Mouse (Mus musculus) lung, postnatal 0 days (tissue): ENCODE results near the gene Kcnrg. TPM values are rescaled to one million over a fixed set of nuclear protein-coding genes. Genes with fewer than 3 reads are reported as not detected.

ENCODE experiments used
- ATAC-seq: fragments of 200-750 bp; cut with Nextera tagmentation; 2 replicates; pipeline ENCODE4 v1.8.0; 2017; ENCODE audit warnings: moderate library complexity
- DNase-seq: peaks from one replicate; pipeline ENCODE4 v3.0.0-alpha.2; 2016; ENCODE audit warnings: low spot score
- H3K27ac ChIP-seq: fragments of 300-500 bp; sonication (generic); 2 replicates; pipeline ENCODE4 v1.5.1; 2014; ENCODE audit warnings: antibody characterized with exemption, mild to moderate bottlenecking, low read length, mixed read lengths
- H3K27me3 ChIP-seq: fragments of 300-500 bp; sonication (generic); replicated peaks from 2 replicates; pipeline ENCODE4 v1.6.1; 2014; ENCODE audit warnings: low read length, mixed read lengths; ENCODE audit not compliant: insufficient read depth
- H3K36me3 ChIP-seq: fragments of 300-500 bp; sonication (generic); 2 replicates; pipeline ENCODE4 v1.6.1; 2014; ENCODE audit warnings: low read length, mixed read lengths; ENCODE audit not compliant: insufficient read depth
- H3K4me1 ChIP-seq: fragments of 300-500 bp; sonication (generic); 2 replicates; pipeline ENCODE4 v1.6.1; 2014; ENCODE audit warnings: antibody characterized with exemption, low read depth, low read length, mixed read lengths; ENCODE audit not compliant: insufficient read depth
- H3K4me2 ChIP-seq: fragments of 300-500 bp; sonication (generic); replicated peaks from 2 replicates; pipeline ENCODE4 v1.6.1; 2014; ENCODE audit warnings: low read depth, mild to moderate bottlenecking, low read length, moderate library complexity, mixed read lengths
- H3K4me3 ChIP-seq: fragments of 300-500 bp; sonication (generic); 2 replicates; pipeline ENCODE4 v1.5.1; 2014; ENCODE audit warnings: low read depth, low read length
- H3K9ac ChIP-seq: fragments of 300-500 bp; sonication (generic); replicated peaks from 2 replicates; pipeline ENCODE4 v1.6.1; 2014; ENCODE audit warnings: low read depth, mild to moderate bottlenecking
- H3K9me3 ChIP-seq: fragments of 300-500 bp; sonication (generic); 2 replicates; pipeline ENCODE4 v1.6.1; 2016; ENCODE audit warnings: low read length, mixed read lengths
- CTCF ChIP-seq: IDR thresholded peaks from 2 replicates; pipeline ENCODE4 v1.5.1; 2016; ENCODE audit warnings: antibody characterized with exemption, mild to moderate bottlenecking
- EP300 ChIP-seq: IDR thresholded peaks from 2 replicates; pipeline ENCODE4 v1.6.1; 2016; ENCODE audit warnings: antibody characterized with exemption, mild to moderate bottlenecking, control low read depth
- WGBS: fragments of 180-500 bp; shearing (Covaris S2); extraction: QIAGEN DNeasy Blood & Tissue Kit; methylation state at CpG from one replicate; pipeline ENCODE4 v1.1.7; 2014; 5-methylcytosine and 5-hydroxymethylcytosine counted together
- microRNA counts: library from miRNA; unstranded; fragments of <30 nt; microRNA quantifications from one replicate; lab custom pipeline; 2015
- microRNA-seq: library from miRNA; unstranded; fragments of <30 nt; microRNA quantifications from one replicate; pipeline ENCODE4, GENCODE M21; 2016
- polyA plus RNA-seq: library from polyadenylated mRNA; unstranded; fragments of >200 nt; fragmentation: Nextera tagmentation; extraction: Ambion mirVana; gene quantifications from 2 replicates; pipeline ENCODE4 v1.2.1, GENCODE M21; 2015

Kcnrg gene
- polyA plus RNA-seq, 1 experiment from 2014 or later: 7.6 TPM

DNA sequence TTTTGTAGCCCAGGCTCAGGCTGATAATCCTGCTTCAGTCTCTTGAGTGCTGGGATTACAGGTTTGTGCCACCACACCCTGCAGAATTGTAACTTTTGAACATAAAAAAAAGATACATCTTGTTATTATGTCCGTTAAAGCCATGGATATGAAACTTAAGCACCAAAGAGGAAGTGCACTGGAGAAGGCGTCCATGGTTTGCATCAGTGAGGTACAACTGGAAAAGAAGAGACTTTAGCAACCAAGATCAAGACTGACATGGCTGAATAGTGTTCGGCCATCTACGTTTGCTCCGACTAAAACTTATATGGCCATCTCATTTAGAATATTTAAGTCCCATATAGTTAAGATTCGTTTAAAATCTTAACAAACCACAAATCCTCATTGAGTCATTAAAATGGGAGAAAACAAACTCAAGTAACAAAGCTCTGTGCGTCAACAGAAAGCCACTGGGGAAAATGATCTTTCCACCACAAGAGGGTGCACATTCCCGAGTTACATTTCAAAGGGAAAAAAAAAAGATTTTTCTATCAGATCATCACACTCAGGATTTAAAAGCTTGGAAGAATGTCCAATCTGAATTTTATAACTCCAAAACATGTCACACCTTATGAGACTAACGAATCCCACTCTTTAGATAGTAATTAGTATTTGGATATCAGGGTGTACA, 43.2 kb downstream of the Kcnrg start:
- DNase-seq (peak; percentile 79), ATAC-seq (no peak)
- no peaks in the 10 kb centered on the region for H3K4me1 ChIP-seq
- 35% methylated on average over 9 of the region's 9 CpGs for WGBS
- H3K27me3 ChIP-seq: no peaks in the 10 kb centered on the region
- H3K9ac ChIP-seq: no peak overlapping the region
- TF ChIP-seq CTCF (peak; percentile 72), EP300 (no peak)
- no peak overlapping the region for H3K4me2 ChIP-seq
- H3K9me3 ChIP-seq: no peaks in the 10 kb centered on the region
- H3K27ac ChIP-seq: 0 out of 2 replicates have a peak overlapping the region, but pooled peaks have one; percentile 26
- no peak overlapping the region for H3K4me3 ChIP-seq
- no peaks in the 10 kb centered on the region for H3K36me3 ChIP-seq

DNA sequence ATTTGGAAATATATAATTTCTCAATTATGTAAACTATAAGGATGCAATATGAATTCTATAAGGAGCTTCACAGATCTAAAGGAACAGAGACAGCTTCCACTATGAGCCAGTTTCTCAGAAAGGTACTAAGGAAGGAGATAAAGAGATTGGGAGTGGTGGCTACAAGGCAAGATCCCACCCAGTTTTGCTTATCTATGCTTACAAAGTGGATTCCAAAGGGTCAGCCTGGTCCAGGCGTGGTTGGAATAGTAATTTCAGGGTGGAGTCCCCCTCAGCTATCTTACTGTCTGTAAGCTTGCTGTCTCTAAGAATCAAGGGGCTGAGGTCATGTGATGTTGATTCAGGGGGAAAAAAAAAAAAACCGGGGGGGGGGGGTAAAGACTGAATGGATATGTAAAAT, 49.2 kb downstream of the Kcnrg start:
- H3K27me3 ChIP-seq: no peaks in the 10 kb centered on the region
- ATAC-seq: no peak
- WGBS: 32% methylated on average over 2 of the region's 2 CpGs

DNA sequence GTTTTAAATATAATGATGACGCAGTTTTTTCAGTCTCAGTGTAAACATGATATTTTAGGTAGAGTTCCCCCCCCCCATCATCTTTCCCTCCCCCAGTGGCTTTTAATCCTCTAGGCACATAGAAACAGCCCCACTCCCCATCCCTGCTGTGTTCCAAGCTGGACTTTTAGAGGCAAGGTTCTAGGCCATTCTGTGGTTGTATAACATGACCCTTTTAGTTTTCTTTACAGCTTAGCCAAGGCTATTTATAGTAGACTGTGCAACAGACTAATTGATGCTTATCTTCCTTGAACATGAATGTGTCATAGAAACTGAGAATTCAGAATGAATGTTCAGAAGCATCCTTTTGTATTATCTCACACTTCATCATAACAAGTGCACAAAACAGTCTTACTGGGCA, 54.2 kb downstream of the Kcnrg start:
- WGBS: 55% methylated on average over 1 of the region's 1 CpGs
- H3K4me1 ChIP-seq: peaks cover 5% of the 10 kb centered on the region; the same call in 1 of the 2 replicates
- TF ChIP-seq CTCF (no peak), EP300 (no peak)
- no peak overlapping the region for H3K4me2 ChIP-seq
- DNase-seq (no peak), ATAC-seq (no peak)
- no peaks in the 10 kb centered on the region for H3K9me3 ChIP-seq
- no peaks in the 10 kb centered on the region for H3K36me3 ChIP-seq
- H3K27ac ChIP-seq: no peak overlapping the region
- no peaks in the 10 kb centered on the region for H3K27me3 ChIP-seq
- H3K4me3 ChIP-seq: no peak overlapping the region
- no peak overlapping the region for H3K9ac ChIP-seq

More for the DNA sequence above, 49.2 kb downstream of the Kcnrg start:
- Histone ChIP-seq H3K4me3 (no peak overlapping the region), H3K4me1 (no peaks in the 10 kb centered on the region), H3K27ac (no peak overlapping the region), H3K4me2 (no peak overlapping the region), H3K9ac (no peak overlapping the region), H3K9me3 (no peaks in the 10 kb centered on the region), H3K36me3 (no peaks in the 10 kb centered on the region)
- DNase-seq: no peak
- TF ChIP-seq CTCF: no peak
- TF ChIP-seq EP300: no peak

DNA sequence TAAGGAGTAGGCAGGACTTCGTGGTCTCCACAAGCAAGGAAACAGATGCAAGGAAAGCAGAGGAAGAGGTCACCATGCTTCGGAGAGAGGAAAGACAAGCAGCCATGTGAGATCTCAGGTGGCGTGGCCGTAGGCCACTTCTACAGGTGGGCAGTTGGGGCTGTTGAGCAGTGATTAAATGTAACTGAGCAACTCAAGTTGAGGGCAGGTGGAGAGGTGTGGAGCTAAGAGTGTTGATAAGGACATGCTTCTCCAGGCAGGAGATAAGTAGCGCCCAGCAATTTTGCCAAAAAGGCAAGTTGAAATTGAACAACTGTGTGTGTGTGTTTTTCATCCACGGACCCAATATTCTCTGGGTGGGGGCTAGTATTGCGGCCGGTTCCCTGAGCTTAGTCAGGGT, 55.0 kb downstream of the Kcnrg start:
- ATAC-seq: no peak
- H3K27ac ChIP-seq: no peak overlapping the region

More for the DNA sequence above, 55.0 kb downstream of the Kcnrg start:
- TF ChIP-seq CTCF (no peak), EP300 (no peak)
- H3K4me1 ChIP-seq: peaks cover 5% of the 10 kb centered on the region; the same call in 1 of the 2 replicates
- 66% methylated on average over 8 of the region's 8 CpGs for WGBS
- H3K36me3 ChIP-seq: no peaks in the 10 kb centered on the region
- no peak overlapping the region for H3K9ac ChIP-seq
- H3K4me3 ChIP-seq: no peak overlapping the region
- no peak for DNase-seq
- H3K4me2 ChIP-seq: no peak overlapping the region
- H3K27me3 ChIP-seq: no peaks in the 10 kb centered on the region
- no peaks in the 10 kb centered on the region for H3K9me3 ChIP-seq

MicroRNAs within 50 kb of the gene (microRNA counts, 519-probe panel; counts per million panel counts)
- 6,953 counts per million, percentile 92 among the panel's probes with 10 or more counts for microRNA mmu-miR-15a (lab: Ali Mortazavi, UCI)
- microRNA mmu-miR-16 (lab: Ali Mortazavi, UCI): 7,857 counts per million, percentile 100 among the panel's probes with 10 or more counts

Small RNAs within 50 kb of the gene (microRNA-seq; reads per million reads assigned to microRNA genes)
- gene Mir15a (5,145 reads per million, percentile 90 among the genes with 10 or more reads in this experiment), gene Mir16-1 (4,725 reads per million, percentile 89 among the genes with 10 or more reads in this experiment)

Other genes starting within 250 kb of the Kcnrg start
- 2.9 and 3.6 TPM in 2 replicates for gene Ebpl, start 247.0 kb upstream of the Kcnrg start, polyA plus RNA-seq
- 14.8 and 16.4 TPM in 2 replicates for gene Kpna3, start 167.6 kb upstream of the Kcnrg start, polyA plus RNA-seq
- gene Spryd7, start 50.6 kb upstream of the Kcnrg start, polyA plus RNA-seq: 21.6 and 21.7 TPM in 2 replicates
- 23.4 and 24.4 TPM in 2 replicates for gene Trim13, start 9.2 kb upstream of the Kcnrg start, polyA plus RNA-seq